Mouse (Mus musculus) frontal cortex, postnatal 25 days (tissue): ENCODE results near the gene Kel.

Experiments
- DNase-seq, 2 experiments: peaks; one replicate each; pipeline ENCODE4 v3.0.0; 2022; ENCODE audit warnings: low spot score in 2 of 2

Gene Kel

DNA sequence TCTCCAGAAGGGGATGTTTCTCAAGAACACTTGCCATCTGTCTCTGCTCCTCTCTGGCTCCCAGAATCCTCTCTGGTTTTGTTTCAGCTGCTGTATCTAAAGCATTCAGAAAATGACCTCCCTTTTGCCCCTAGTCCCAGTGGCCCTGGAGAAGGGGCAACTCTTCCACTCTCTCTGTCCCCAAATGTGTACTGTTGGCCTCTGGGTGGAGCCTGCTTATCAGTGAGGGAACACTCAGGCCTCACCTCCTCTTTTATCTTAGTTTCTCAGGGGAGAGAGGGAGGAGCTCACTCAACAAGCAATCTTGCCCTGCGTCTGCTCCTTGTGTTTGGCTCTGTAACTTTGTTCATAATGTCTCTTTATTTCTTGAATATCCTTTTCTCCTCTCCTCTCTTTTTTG lies at the start of gene Kel:
TSS of gene Kel (minus strand) at position 217 of the 400 bp plus-strand sequence.
- no peak for DNase-seq

- DNase-seq: no peak
Measured at GRCm38 (mm10) chr6:41744664-41745392, 40.7 kb upstream of the Kel start.

DNA sequence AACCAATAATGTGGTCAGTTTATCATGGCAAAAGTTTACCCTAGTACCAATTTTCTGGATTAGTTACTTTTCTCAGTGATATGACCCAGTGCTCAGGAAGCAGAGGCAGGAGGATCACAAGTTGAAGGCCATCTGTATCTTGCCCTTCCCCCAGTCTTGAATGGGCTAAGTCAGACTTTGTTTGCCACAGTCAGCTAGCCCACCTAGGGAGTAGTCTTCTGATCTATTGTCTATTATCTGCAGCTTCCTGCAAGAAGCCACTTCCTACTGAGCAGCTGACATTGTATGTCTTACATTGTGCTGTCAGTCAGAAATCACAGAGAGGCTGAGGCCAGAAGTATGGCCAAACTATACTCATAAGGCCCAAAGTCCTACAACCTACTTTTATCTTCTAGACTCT lies 37.0 kb upstream of the Kel start:
- no peak for DNase-seq

DNA sequence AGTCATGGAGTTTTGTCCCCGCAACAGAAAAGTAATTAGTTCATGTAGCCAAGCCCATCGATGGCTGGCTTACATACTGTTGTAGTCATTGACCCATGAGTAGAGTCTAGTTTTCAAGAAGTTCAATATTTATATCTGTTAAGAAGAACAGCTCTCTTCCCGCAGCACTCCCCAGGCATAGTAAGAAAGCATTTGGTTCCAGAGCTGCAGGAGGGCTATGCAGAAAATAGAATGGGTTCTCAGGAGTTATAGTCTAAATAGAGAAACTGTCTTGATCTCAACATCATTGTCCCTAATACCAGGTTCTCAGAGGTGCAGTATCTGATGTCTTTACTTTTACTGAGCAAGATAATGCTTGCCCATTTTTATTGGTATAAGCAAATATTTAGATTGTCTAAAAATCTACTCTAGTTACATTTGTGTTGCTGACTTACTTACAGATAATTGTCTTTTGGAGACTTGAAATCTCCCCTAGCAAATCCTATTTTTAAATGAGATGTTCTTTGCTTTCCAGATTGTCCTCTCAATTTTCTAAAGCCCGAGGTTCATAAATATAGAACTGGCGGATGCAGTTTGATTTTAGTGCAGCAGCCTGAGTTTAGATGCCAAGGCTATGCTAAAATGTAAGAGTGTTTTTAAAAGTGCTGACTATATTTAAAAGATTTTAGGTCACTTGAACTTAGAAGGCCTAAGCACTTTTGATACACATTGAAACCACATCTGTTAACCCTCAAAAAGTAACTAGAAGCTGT lies 30.8 kb upstream of the Kel start:
- no peak for DNase-seq

DNA sequence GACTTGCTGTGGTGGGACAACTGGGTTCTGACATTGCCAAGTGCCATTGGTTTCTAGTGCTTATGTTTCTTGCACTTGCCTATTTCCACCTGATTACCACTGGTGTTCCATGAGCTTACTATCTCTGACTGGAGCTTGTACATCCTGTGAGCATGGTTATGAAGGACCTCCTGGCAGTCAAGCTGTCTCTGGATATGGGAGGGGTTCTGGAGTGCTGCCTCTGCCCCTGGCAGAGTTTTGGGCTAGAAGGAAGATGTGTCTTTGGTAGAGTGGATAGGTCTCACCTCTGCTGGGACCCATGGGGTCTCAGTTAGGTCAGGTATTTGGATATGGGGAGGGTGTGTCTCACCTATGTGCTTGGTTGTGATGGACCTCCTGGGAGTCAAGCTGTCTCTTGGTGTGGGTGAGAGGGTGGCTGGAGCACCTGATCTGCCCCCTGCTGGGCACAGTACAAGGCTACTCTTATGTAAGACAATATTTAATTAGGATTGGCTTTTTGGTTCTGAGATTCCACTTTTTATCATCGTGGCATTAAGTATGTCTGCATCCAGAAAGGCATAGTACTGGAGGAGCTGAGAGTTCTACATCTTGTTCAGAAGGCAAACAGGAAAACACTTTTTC lies 24.0 kb upstream of the Kel start:
- no peak for DNase-seq

- DNase-seq: no peak
Measured at GRCm38 (mm10) chr6:41721430-41721829, 17.3 kb upstream of the Kel start.

DNA sequence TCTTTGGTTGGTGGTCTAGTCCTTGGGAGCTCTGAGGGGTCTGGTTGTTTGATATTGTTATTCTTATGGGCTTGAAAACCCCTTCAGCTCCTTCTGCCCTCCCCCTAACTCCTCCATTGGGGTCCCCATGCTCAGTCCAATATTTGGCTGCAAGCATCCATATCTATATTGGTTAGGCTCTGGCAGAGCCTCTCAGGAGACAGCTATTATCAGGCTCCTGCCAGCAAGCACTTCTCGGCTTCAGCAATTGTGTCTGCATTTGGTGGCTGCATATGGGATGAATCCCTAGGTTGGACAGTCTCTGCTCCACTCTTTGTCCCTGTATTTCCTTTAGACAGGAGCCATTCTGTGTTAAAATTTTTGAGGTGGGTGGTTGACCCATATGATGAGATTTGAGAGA lies 6.1 kb upstream of the Kel start:
- no peak for DNase-seq

GRCm38 (mm10) chr6:41706275-41706674 lies 2.1 kb upstream of the Kel start:
- no peak for DNase-seq

GRCm38 (mm10) chr6:41702928-41703327 lies 1.2 kb downstream of the Kel start:
- no peak for DNase-seq

DNA sequence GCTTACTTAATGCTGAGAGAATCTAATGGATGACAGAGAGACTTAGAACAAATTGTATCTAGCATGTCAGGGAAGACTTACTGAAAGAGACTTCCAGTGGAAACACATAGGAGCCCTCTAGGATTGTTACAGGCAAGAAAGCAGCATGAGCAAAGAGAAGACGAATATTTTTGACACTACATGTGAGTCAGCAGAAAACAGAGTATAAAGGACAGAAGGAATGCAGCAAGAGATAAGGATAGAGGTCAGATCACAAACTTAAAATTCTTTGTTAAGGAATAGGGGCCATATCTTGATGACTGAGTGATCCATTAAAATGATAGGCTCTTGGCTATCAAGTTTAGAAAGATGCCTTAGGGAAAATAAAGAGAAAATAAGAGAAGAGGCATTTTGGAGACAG lies 2.9 kb downstream of the Kel start:
- DNase-seq: no peak

GRCm38 (mm10) chr6:41694407-41694806 lies 9.7 kb downstream of the Kel start:
- no peak for DNase-seq

- no peak for DNase-seq
Measured at GRCm38 (mm10) chr6:41692200-41692599, 11.9 kb downstream of the Kel start.

- DNase-seq: no peak
Measured at GRCm38 (mm10) chr6:41685596-41685995, 18.5 kb downstream of the Kel start.

- no peak for DNase-seq
Measured at GRCm38 (mm10) chr6:41684911-41685310, 19.2 kb downstream of the Kel start.

GRCm38 (mm10) chr6:41684131-41684530 lies 20.0 kb downstream of the Kel start, which contains the start of gene Llcfc1:
Llcfc1 (plus strand) TSS chr6:41684431.
- no peak for DNase-seq

GRCm38 (mm10) chr6:41681656-41682055 lies 22.5 kb downstream of the Kel start:
- no peak for DNase-seq

DNA sequence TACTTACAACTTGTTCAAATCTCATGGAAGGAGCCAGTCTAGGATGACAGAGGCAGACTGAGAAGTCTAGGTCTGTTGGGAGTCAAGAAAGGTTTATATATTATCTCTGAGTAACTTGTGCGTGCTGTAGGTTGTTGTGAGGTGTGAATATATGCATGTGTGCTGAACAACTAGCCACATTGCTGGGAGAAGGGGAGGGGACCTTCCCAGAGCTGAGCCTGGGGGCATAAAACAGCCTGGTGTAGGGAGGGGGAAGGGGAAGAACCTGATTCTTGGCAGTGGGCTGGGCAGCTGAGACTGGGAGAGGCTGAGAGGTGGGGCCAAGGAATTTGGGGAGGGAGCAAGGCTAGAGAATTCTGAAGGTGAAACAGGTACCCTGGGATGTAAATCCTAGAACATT lies 23.5 kb downstream of the Kel start, which contains the start of gene Trpv5:
TSS of gene Trpv5 (minus strand) at position 101 of the 400 bp plus-strand sequence.
- no peak for DNase-seq

DNA sequence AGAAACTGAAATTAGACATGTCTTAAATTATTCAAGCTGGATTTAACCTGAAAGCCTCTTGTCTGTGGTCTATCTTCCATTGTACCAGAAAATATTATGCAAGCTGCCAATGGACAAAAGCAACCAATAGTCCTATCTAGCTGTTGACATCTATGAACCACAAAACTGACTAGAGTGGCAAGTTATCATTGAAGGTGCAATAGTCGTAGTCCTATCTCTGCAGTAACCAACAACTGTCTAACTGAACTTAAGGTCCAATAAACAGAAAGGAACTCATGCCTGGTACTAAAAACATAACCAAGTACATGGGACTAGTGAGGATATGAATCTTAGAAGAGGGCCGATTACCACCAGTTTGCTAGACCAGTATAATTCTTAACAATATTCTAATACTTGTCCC lies 27.6 kb downstream of the Kel start:
- DNase-seq: no peak

DNA sequence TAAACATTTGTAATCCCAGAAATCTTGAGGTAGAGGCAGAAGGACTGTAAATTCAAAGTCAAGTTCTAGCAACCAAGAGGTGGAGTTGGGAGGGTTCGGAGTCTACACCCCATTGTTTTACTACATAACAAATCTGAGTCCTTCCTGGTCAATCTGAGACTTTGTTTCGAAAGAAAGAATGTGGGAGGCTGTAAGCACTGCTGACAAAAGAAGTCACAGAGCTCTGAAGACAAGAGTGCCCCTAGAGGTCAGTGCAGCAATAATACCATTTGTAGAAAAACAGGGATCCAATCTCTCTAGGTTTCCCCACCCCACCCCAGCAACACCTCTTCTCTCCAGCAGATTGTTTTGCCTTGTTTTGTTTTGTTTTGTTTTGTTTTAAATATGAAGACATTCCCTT lies 41.8 kb downstream of the Kel start:
- DNase-seq: no peak

GRCm38 (mm10) chr6:41658487-41658886 lies 45.7 kb downstream of the Kel start:
- no peak for DNase-seq

DNA sequence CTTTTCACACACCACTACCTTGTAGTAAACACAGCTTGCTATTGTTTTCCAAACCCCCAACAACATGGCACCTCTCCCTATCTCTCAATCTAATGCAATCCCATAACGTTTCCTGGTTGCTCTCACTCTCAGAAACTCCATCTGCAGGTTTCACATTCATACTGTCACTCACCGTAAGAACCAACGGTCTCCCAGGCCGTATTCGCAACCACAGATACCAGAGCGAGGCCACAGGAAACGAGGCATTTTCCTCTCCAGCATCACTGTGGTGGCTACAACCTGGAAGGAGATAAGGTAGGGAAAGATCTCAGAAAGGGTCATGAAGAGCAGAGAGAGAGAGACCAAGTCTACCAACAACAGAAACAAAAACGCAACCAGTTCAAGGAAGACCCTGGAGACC lies 49.5 kb downstream of the Kel start:
- DNase-seq: no peak

GRCm38 (mm10) chr6:41653173-41653572 lies 51.0 kb downstream of the Kel start:
- DNase-seq: no peak

DNA sequence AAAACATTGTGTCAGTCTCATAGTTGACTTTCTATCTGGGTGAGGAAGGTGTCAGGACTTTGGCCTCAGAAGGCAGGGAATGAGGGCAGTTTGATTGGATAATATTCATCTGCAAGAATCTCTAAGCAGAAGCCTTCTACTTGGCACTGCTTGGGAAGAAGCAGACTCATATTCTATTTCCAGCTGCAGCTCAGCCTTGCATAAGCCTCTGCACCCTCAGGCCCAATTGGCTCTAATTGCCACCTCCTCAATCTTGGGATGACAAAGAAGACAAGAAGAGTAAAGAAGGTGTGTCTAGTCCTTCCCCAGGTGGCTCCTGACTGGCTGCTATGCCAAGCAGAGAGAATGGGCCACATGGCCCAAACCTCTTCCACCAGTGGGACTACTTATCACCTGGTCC lies 57.5 kb downstream of the Kel start:
- DNase-seq: no peak
